Mouse (Mus musculus): ENCODE data around the gene Zmynd15.

- no peak for TF ChIP-seq CTCF (IDR thresholded peaks at IDR 0.05; ENCODE audit: control insufficient read depth, insufficient read depth, insufficient read length)
- TF ChIP-seq MAX (IDR thresholded peaks at IDR 0.05) = no peak
- no peak for TF ChIP-seq USF1 (IDR thresholded peaks at IDR 0.05; ENCODE audit: low read depth)
- TF ChIP-seq CEBPB (IDR thresholded peaks at IDR 0.05; ENCODE audit: low read depth) = no peak
- no peak for TF ChIP-seq MYOG (IDR thresholded peaks at IDR 0.05; ENCODE audit: control insufficient read depth, extremely low read depth, insufficient read length)
Measured at GRCm38 (mm10) chr11:70485498-70485897, 26.3 kb downstream of the Zmynd15 start.

Data from C2C12 (cell line).